Mouse (Mus musculus) layer of hippocampus, adult 9-11 months (tissue): Measurements from ENCODE around the gene Phactr2.

Experiments used
- DNase-seq: peaks from one replicate; pipeline ENCODE4 v3.0.0; 2022

The Phactr2 gene

DNA sequence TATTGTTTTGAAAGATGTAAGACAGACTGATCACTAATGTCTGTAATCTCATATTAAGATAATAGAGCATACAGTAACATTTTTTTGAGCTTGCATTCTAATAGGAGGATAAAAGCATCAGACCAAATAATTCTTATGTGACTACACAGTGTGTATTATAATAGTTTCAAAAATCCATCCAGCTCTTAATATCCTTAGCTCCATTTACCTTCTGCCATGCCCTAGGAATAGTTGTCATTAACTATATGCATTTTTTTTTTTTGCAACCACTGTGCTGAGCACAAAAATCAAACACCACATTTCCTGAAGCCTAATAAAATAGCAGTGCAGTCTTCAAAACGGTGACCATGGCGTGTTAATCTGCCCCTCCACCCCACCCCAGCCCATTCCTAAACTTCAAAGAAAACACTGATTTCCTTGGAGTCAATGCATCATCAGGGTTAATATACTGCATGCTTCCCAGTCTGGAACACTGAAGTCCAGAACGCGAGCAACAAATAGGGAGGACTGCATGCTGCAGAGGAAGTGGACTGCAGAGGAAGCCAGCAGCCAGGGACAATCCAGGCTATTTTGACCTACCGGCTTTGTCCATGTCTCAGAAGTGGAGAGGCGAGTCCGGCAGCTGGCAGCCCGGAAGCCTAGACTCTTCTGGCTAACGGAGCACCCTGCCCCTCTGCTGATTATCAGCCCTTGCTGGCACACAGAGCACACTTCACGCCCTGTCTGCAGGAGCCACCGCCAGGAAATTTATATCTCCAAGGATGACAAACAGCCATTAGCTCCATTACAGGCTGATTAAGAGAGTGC lies 85.9 kb downstream of the Phactr2 start:
- no peak for DNase-seq

DNA sequence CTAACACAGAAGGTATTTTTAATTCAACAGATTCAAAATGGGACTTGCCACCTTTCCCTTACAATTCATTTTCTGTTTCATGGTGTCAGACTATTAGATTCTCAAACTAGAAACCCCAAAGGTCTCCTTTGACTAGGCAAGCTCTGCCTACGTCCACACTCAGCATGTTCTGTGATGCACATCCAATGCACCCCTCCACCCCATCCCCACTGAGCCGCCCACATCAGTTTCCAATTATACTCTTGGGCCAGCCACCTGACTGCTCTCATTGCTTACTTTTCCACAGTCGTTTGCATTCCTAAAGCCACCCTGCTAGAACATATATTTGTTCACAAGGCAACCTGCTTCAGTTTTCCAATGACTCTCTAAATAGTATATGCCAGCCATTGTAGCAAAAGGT lies 89.3 kb downstream of the Phactr2 start:
- no peak for DNase-seq

DNA sequence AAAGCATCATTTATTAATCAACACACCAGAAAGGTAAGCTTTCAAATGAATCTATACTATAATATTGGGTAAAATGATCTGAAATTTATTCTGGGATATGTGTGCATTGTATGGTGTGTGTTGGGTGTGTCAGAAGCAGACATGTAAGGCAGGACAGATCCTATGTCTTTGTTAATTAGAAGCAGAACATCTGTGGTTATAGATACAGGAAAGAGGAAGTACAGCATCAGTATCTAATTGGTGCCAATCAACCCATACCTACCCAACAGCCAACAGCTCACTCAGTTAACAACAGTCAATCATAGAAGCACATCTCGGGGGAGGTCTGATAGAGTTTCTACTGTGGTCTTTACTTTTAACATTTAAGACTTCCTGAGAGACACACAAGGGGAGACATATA lies 96.3 kb downstream of the Phactr2 start:
- DNase-seq = no peak

DNA sequence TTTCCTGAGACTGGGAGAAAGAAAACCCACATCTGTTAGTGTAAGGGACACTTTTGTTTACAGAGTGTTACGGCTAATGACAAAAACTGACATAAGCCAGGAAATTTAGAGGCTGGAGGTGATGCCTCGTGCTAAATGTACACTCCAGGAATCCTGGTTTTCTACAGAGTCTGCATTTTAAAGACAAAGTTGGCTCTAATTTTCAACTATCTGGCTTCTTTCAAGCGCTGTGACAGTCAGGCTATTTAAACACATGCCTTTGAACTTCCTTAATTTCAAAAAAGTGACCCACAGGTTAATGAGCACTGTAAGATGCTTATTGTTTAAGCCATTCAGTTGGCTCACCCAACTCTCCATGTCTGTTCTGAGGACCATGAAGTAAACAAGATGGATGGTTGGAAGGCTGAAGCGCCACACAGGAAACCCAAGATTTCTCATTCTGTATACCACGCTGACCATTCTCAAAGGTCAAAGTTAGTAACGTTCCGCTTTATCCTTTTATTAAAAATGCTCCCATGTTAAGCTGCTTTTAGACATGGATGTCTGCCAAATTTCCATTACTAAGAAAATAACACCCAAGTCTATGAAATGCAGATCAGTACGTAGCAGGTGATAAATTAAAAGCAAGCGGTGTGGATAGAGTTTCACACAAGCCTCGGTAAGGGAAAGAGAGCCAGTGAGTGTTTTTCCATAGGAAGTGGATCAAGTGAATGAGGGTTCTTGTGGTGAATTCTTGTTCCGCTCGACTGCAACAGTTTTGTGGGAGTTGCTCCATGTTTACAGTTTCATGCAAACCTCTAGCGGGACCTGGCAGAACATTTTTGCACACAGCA lies 97.6 kb downstream of the Phactr2 start:
- no peak for DNase-seq

DNA sequence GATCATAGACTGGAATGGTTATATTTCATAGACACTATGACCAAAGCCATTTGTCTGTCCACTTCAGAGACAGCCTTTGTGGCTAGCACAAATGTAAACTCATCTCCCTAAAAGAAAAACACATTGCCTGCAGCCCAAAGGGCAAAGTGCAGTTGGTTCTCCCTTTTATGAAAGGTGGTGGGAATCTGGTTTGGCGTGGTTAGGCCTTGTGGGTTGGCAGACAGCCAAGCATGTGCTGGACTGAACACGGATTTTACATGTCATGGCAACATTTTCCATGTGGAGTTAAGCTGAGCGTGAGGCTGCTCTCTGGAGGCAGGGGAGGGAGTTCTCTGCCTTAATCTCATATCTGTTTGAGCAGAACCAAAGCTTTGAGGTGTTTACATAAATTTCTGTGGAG lies 98.4 kb downstream of the Phactr2 start:
- no peak for DNase-seq

DNA sequence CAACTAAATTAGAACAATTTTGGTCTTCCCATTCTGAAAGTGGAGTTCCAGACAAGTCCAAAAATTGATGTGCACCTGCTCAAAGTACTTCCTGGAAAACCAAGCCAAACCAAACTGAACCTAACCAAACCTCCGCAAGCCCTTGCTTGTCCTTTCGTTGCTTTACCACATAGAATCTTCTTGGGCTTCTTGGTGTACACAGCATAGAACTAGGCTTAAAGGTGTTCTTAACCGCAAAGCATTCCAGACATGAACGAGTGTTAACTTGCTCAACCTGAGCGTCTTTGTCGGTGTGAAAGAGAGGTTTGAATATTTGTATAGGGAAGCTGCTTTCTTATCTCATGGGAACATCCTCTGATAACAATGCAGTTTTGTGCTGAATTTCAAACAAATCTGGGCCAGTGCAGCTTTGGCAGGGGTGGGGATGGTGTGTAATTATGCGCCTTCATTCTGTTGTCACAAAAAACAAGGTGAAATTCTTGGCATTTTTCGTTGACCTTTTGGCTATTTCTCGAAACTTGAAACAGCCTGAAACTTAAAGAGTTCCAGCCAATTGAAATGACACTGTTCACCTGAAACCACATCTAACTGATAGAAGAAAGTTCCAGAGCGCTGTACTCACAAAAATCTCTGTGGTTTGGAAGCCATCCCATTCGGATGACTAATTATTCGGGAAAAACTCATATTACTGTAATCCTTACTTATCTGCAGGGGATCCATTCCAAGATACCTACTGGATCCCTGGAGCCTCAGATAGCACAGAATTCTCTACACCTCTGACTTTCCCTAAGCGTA lies 104.4 kb downstream of the Phactr2 start:
- no peak for DNase-seq

DNA sequence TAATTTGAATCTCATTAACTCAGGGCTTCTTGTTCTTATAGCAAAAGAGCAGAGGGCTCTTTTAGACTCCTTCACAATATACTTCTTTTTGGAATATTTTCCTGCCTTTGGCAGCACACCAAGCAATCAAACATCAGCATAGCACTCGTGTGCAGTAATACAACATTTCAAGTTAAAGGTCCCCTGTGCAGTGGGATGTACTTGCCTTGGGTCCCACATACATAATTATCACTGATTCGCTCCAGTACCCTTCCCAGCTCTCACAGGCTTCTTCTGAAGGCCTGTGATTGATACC lies 110.0 kb downstream of the Phactr2 start:
- DNase-seq = no peak

DNA sequence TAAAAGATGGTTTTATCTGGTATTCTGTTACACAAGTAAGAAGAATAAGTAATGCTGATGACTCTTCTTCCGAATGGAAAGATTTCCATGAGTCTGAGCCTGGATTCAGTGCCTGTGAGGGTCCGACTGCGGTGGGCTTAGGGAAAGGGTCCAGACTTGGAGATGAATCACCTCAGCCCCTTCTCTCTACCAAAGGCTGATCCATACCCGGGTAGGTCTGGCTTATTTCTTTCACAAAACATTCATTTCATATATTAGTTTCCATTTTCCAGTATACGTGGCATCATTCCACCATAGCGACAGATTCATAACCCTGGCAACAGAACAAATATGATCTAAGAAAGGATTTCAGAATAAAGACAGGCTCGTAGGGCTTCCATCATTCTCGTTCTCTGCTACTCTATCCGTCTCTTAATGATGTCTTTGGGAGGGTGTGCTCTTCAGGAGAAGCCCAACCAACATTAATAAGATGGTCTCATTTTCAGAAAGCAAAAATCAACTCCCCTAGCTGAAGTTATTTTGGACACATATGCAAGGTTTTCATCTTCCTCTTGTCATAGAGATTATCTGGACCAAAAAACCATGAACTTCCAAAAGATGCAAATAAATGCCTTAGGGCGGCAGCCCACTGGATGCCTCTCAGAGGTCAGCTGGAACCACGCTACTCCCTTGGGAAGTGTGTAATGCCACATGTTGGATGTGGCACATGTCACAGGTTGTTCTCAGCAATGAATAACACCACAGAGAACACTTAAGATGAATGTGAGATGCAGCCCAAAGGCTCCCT lies 110.5 kb downstream of the Phactr2 start:
- no peak for DNase-seq

DNA sequence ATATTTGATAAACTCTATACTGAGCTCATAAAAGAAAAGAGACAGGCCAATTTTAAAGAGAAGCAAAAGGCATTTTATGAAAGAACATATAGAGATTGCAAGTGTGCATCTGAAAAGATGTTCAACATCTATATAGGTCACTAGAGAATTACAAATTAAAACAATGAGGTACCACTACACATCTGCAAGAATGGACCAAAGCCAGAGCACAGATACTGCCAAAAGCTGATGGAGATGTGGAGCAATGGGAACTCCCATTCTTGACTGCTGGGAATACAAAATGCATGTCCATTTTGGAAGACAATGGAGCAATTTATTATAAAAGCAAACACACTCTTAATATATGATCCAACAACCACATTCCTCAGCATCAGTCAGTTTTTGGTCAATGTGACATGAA lies 113.3 kb downstream of the Phactr2 start:
- DNase-seq = no peak

DNA sequence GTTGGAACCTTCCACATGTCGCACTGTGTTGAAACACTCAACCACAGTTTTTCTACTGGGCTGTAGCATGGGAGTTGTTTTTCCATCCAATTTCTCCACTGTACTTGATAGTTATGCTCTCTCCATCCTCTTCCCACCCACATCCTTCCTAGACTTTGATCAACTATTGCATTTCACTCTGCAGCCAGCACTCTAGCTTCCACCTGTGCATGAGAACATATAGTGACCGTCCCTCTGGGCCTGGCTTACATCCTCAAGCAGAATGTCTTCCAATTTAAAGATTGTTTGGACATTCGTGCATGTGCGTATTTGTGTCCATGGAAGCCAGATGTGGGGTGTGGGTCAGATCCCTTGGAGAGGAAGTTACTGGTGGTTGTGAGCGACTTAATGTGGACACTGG lies 114.4 kb downstream of the Phactr2 start:
- no peak for DNase-seq

DNA sequence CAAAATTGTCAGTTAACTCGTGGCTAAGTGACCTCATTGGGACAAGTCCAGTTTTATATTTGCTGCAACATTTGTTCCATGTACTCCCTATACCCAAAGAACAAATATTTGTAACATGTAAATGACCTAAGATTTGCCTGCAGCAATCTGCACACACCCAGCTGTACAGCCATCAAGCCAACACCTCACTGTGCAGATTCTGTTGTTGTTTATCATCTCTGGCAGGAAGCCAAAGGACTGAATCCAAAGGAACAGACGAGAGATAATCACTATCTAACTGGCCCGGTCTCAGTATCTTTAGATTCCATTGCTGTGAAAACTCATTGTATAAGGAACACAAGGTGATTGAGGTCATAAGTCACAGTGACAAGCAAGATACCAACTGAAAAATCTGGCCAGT lies 115.5 kb downstream of the Phactr2 start:
- no peak for DNase-seq

DNA sequence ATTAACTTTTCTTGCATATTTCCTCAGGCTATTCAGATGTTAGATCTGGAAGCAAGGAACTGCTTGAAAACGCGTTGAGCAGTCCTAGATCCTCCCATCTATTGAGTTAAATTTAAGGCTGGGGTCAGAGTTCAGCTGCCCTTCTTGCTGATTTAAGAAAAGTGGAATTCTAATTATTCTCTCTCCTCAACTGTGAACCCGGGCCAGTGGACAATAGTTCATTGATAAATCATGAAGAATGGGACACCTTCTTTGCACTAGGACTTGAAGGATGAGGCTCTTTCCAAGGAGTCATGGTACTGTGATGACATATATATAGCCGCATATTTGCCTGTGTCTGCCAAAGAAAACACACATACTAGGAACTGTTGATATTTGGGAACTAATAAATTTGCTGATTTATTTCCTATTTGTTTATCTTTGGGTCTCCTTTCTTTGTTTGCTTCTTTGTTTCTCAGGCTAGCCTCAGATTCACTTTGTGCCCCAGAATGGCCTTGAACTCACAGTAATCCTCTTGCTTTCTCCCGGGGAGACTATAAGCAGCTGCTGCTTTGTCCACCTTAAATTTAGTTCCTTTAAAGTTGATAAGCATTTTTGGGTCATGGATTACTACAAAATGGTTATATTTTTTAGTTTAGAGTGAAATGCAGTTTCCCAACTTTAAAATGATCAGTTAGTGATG lies 127.5 kb downstream of the Phactr2 start:
- no peak for DNase-seq

DNA sequence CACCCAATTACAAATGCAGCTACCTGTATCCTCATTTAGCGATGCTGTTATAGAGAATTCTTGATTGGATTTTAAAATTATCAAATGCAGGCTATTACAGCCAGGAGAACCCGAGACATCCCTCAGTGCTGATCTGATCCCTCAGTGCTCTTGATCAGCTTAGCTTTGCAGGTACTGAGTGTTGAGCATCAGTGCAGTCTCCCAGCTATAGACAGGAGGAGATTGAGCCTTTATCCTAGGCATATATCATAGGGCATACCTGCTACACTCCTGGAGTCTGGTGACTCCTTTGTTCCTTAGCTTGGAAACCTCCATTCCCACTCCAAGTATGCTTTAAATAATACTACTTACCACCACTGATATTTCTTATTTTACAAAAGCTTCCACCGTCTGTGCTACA lies 133.6 kb downstream of the Phactr2 start:
- no peak for DNase-seq

DNA sequence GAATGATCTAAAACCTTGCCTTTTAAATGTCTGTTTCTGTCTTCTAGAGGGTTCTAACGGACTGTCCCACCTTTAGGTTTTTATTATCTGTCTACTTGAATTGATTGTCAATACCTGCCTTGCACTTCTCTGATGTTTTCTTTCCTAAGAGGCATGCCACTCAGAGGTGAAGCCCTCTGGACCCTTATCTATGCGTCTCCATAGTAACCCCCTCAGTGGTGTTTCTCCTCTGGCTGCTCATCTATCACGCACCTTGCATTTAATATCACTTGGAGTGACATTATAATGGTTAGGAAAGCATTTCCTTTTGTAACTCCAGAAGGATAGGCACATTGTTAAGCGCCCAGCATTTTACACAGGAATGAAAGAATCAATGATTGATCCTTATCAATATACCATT lies 137.2 kb downstream of the Phactr2 start:
- DNase-seq = no peak

DNA sequence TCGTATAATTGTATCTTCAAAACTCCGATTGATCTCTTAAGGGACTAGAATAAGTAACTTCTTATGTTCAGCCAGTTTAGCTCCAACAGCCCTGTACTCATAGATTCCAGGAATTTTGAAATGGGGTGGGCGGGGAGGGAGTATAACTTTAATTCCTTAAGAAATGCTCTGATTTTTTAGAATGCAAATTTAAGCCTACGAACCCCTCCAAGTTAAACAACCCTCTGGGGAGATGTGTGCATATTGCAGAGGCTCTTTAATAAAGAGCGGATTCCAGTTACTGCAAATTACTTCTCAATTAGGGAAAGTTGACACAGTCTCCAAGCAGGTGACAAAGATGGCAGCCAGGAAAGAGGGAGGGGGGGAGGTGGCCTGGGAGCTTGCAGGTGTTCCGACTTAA lies 138.4 kb downstream of the Phactr2 start:
- no peak for DNase-seq

DNA sequence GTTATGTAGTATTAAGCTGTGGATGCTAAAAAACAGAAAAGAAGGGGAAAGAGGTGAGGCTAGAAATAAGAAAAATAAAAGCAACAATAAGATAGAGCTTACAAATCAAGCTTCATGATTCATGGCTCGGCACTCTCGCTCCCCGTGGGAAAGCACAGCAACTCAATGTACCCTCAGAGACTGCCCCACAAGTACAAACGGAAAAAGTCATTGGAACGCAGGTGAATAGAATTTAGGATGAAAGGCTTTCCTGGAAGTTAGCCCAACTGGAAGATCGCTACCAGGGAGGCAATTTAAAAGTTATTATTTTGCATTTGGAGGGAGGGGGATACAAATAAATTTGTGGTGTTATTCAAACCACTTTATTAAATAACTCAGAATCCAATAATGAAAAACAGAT lies 138.9 kb downstream of the Phactr2 start:
- no peak for DNase-seq

DNA sequence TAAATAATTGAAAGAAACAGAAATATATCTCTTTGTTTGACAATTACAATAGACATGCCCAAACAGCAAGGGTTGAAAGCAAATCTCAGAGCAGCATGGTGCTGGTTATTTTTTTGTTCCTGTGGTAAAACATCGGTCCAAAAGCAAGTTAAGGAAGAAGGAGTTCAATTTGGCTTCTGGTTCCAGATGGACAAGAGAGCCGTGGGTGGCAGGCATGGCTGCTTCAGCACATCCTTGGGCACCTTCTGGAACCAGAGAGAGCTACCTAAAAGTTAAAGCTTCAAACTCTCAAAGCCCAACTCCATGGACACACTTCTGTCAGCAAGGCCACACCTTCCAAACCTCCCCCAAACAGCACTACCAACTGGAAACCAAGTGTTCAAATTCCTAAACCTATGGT lies 140.4 kb downstream of the Phactr2 start:
- DNase-seq = no peak

DNA sequence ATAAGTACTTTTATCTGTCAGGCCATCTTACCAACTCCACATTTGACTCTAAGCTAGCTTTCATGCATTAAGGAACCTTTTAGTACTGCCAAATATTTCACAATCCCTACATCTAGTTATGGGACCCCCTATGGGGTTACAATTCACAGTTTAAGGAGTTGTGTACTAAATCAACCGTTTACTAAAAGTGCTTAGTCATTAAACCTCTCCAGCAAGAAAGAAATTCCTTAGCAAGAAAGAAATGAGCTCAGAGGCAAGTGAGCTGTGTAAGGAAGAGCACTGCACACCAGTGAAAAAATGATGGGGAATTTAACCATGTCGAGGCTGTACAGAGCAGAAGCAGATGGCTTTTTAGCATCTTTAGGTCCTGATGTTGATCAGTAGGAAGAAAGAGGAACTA lies 141.2 kb downstream of the Phactr2 start:
- DNase-seq = no peak

DNA sequence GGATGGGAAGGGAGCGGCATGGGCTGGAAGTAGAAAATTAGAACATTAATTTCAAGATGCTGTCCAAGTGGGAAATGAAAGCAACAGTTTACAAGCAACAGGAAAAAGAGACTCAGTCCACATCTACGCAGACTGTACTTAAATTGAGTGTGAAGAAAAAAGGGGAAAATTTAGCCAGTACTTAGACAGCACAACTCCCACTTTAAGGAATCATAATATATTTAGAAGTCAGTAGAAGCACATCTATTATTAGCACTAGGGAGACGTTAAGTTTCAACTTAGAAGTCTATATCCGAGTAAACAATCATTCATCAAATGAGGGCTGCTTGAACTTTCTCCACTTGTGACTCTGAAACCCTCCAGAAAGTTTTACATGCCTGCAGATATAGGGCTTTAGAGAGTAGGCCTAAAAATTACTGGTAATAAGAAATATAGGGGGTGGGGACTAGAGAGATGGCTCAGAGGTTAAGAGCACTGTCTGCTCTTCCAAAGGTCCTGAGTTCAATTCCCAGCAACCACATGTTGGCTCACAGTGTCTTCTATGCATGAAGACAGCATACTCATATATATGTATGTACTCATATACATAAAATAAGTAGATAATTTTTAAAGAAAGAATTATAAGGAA lies 142.7 kb downstream of the Phactr2 start:
- no peak for DNase-seq

DNA sequence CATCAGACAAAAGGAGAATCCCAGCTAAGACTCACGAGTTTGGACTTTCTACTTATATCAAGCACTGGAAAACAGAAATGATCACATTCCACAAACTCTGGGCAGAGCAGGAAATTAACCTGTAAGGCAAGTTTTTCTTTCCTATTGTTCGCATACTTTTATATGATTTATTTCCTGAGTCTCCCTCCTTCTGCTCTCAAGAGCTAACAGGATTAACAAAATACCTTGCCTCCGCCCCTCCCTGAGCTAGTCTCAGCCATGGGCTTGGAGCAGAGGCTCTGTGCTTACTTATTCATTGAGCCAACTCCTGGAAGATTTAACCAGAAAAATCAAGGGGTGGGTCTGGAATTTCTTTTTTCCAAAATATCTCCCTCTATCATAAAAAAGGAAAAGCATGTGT lies 145.6 kb downstream of the Phactr2 start:
- no peak for DNase-seq

DNA sequence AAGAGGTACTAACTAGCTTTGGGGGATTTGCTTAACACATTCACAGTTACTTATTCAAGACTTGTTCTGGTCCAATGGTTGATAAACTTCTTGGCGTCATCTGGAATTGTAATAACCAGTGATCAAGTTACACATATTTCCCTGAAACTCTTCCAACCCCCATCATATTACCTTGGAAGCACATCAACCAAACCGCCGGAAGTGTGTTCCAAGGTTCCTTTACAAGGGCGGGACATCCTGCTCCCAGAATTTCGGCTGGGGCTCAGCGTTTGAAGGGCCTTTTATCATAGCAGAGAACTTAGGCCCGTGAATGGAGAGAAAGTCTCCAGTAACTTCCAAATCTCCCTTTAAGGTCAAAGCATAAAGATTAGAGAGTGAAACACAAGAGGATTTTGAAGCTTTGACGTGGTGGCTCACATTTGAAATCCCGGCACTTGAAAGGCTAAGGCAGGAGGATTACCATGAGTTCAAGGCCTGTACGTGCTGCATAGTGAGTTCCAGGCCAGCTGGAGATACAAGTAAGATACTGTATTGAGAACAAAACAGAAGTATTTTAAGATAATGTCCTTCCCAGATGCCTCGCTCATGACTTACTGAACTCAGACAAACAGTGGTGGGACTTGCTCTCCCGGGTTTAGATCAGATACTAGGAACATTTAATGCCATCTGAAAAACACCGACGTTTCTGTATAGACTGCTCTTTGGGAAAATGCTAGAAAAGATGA lies 147.9 kb downstream of the Phactr2 start:
- DNase-seq = no peak
